Mouse (Mus musculus) brain, embryonic 14.5 days (tissue): Measurements from ENCODE around the gene Pcgf1. TPM values are rescaled to one million over a fixed set of nuclear protein-coding genes. Genes with fewer than 3 reads are reported as not detected.

ENCODE experiments used
- DNase-seq: peaks from one replicate; pipeline ENCODE4 v3.0.0-alpha.2; 2011; ENCODE audit warnings: low read depth
- CTCF ChIP-seq: fragments of 200-500 bp; IDR thresholded peaks from 2 replicates; pipeline ENCODE4 v1.5.1; 2012; ENCODE audit warnings: inconsistent platforms, mild to moderate bottlenecking, moderate library complexity, borderline replicate concordance; ENCODE audit not compliant: insufficient read depth, insufficient read length; ENCODE audit errors: extremely low read depth
- POLR2A ChIP-seq: fragments of 200-500 bp; IDR thresholded peaks from 2 replicates; pipeline ENCODE4 v1.6.1; 2012; ENCODE audit warnings: mild to moderate bottlenecking, inconsistent platforms, borderline replicate concordance; ENCODE audit not compliant: poor library complexity, insufficient read depth, insufficient read length, severe bottlenecking; ENCODE audit errors: extremely low read depth
- polyA plus RNA-seq: library from polyadenylated mRNA; depleted of rRNA; stranded (reverse); fragments of >200 nt; gene quantifications from 2 replicates; pipeline ENCODE4 v1.2.3, GENCODE M21; 2012; rRNA removed

The Pcgf1 gene
- polyA plus RNA-seq, 1 experiment = 39.8 TPM

DNA sequence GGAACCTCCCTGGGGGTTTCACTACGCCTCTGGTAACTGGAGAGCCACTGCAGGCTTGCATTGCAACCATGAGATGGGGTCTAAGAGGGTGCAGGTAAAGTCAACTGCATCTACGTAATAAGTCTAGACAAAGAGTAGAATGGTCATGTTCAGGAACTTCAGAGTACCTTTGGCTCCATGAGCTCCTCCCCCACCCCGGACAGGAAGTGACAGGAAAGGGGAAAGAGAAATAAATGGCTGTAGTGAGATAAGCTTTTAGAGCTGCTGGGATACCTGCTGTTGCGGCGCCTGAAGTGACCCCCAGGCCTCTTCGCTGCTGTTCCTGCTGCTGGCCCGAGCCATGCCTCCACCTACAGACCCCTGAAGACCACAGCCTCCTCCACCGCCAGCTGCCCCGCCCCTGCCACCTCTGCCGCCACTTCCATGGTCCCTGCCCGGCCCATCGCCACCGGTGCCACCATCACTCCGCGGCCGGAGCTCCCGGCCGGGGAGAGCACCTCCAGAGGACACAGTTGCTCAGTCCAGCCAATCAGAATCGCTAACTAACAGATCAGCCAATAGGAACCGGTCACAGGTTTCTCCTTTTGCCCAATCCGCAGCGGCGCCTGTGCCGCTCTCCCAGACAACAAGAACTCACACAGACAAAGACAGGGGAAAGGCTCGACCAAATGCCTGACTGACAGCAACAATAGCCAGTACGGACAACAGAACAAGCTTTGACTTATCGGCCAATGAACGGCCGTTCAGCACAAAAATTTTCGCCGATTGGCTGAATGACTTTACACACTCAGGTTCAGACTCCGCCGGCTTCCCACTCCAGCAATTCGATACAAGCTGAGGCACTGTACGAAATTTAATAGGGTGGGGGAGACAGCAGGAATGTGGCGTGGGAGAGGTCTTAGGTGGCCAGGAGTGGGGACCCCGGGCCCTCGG is 43.5 kb downstream of the Pcgf1 start, which contains the start of gene Wbp1:
Gene Wbp1 (minus strand): TSS at position 630 of the 933 bp plus-strand sequence.
- peak; percentile 100 for DNase-seq
- TF ChIP-seq POLR2A (peak; percentile 92), CTCF (0 out of 2 replicates have a peak, but pooled peaks have one; percentile 1)

DNA sequence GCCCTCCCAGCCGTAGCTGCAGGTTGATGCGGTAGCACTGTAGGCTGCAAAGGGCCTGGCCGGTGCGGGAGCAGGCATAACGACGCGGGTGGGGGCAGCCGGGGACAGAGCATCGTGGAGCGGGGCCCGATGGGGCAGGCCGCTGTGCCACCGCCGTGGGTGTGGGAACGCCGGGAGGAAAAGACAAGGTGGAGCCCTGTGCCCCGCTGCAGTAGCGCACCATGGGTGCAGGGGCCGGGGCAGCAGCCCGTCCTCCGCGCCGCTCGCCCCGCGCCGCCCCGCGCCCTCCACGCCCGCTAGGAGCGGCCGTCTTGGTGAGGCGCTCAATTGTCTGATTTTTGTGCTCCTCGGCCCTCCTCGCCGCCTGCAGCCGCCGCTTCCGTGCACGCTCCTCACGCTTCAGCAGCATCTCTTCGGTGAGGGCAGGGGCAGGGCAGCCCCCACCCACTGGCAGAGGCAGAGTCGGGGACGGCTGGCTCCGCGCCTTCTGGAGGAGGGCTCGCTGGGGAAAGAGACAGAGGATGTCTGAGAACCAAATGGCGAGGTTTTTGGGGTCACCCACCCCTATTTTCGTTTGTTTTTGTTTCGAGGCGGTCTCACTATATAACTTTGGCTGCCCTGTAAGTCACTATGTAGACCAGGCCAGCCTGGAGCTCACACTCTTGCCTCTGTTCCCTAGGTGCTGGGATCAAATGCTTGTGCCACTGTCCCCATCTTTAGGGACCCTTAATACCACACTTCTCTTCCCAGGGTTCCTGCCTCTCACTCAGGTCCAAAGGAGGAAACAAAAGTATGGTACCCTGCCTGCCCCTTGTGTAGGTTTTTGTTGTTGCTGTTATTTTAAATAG is 44.4 kb downstream of the Pcgf1 start:
- TF ChIP-seq POLR2A = no peak
- no peak for TF ChIP-seq CTCF
- peak; percentile 68 for DNase-seq

DNA sequence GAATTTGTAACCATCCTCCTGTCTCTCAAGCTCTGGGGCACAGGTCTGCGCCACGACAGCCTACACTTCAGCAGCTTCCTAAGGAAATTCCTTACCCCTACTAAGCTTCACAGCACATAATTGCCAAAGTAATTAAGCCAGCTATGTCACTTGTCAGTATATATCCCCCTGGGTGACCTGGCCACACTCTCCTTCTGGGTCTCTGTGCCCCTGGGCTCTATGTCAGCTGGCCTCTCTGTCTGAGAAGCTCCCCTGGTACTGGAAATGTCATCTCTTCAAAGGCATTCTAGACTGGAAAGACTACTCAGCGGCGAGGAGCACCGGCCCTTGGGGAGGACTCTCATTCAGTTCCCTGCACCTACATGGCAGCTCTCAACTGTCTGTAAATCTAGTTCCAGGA is 45.3 kb downstream of the Pcgf1 start:
- no peak for DNase-seq
- TF ChIP-seq POLR2A (no peak), CTCF (no peak)

DNA sequence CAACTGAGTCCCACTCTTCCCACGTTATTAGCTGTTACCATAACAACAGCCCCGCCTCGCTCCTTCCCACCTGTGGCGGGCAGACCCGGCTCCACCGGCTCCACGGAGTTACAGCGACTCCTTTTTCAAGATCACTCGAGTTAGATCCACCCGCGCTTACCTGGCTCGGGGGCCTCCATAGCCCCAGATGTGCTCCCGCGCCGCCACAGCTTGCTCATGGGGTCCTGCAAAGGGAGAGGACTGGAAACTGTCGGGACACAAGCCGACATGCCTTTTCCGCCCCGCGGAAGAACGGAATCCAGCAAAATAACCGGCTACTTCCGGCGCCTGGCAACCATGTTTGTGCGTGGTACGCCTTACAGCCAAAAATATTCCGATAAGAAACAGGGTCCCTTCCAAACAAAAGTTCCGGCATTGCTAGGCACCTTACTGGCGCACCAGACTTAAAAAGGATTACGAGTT is 47.2 kb downstream of the Pcgf1 start:
- DNase-seq = peak; percentile 98
- no peak for TF ChIP-seq CTCF
- TF ChIP-seq POLR2A = peak; percentile 35; the same call in 1 of the 2 replicates

DNA sequence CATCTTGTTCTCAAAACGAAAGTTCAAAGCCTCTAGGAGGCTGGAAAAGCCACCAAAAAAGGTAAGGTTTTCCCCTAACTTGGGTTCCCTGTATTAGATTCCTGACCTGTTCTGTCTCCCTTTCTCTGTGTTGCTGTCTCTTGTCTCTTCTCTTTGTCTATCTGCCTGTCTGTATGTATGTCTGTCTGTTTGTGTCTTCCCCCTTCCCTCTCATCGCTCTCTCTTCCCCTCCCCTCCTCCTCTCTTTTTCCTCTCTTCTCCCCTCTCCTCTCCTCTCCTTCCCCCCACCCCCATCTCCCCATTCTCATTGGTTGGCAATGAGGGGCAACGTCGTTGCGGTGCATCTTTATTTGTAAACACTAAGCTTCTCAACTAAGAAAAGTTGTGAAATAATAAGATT is 47.7 kb downstream of the Pcgf1 start, which contains the start of gene Ino80b:
Gene Ino80b (minus strand): TSS at position 101 of the 400 bp plus-strand sequence.
- DNase-seq = no peak
- no peak for TF ChIP-seq CTCF
- TF ChIP-seq POLR2A = no peak

DNA sequence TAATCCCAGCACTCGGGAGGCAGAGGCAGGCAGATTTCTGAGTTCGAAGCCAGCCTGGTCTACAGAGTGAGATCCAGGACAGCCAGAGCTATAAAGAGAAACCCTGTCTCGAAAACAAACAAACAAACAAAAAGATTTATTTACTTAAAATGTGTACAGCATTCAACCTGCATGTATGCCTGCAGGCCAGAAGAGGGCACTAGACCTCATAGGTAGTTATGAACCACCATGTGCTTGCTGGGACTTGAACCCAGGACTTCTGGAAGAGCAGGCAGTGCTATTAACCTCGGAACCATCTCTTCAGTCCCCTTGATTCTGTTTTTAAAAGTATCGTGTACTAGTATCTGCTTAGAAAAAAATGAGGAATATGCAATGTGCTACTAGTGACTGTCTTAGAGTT is 49.8 kb downstream of the Pcgf1 start:
- TF ChIP-seq POLR2A = no peak
- peak; percentile 19; the same call in 1 of the 2 replicates for TF ChIP-seq CTCF
- no peak for DNase-seq

Other genes with a start within 250 kb of the Pcgf1 start
- 21.3 and 23.9 TPM in 2 replicates for gene Sema4f, start 138.1 kb upstream of the Pcgf1 start, polyA plus RNA-seq
- 0.05 and 0.15 TPM in 2 replicates for gene M1ap, start 131.0 kb upstream of the Pcgf1 start, polyA plus RNA-seq
- gene Dok1, start 44.4 kb upstream of the Pcgf1 start, polyA plus RNA-seq = 2.7 and 2.9 TPM in 2 replicates
- gene Loxl3, start 43.7 kb upstream of the Pcgf1 start, polyA plus RNA-seq = 6.7 and 7.3 TPM in 2 replicates
- gene Aup1, start 23.3 kb upstream of the Pcgf1 start, polyA plus RNA-seq = 222 and 386 TPM in 2 replicates
- 63.4 and 99.1 TPM in 2 replicates for gene Htra2, start 22.6 kb upstream of the Pcgf1 start, polyA plus RNA-seq
- 1.0 and 1.8 TPM in 2 replicates for gene Dqx1, start 20.0 kb upstream of the Pcgf1 start, polyA plus RNA-seq
- 0.31 TPM in 1 of 2 replicates, not detected in the other for gene Tlx2, start 7.6 kb upstream of the Pcgf1 start, polyA plus RNA-seq
- 0.29 and 0.78 TPM in 2 replicates for gene Lbx2, start 8.5 kb downstream of the Pcgf1 start, polyA plus RNA-seq
- gene Ccdc142, start 23.7 kb downstream of the Pcgf1 start, polyA plus RNA-seq = 10.4 and 12.8 TPM in 2 replicates
- gene Gm42688, start 23.7 kb downstream of the Pcgf1 start, polyA plus RNA-seq = 10.3 and 11.6 TPM in 2 replicates
- gene Mrpl53, start 31.2 kb downstream of the Pcgf1 start, polyA plus RNA-seq = 99.0 and 142 TPM in 2 replicates
- gene Mogs, start 37.6 kb downstream of the Pcgf1 start, polyA plus RNA-seq = 45.3 and 63.1 TPM in 2 replicates
- 298 and 440 TPM in 2 replicates for gene Wbp1, start 43.7 kb downstream of the Pcgf1 start, polyA plus RNA-seq
- gene Ino80b, start 47.6 kb downstream of the Pcgf1 start, polyA plus RNA-seq = 43.4 and 47.9 TPM in 2 replicates
- gene Rtkn, start 57.6 kb downstream of the Pcgf1 start, polyA plus RNA-seq = 28.9 and 30.7 TPM in 2 replicates
- 21.2 and 31.4 TPM in 2 replicates for gene Wdr54, start 78.5 kb downstream of the Pcgf1 start, polyA plus RNA-seq
- gene 1700003E16Rik, start 78.5 kb downstream of the Pcgf1 start, polyA plus RNA-seq = 2.9 and 4.1 TPM in 2 replicates
- 217 and 252 TPM in 2 replicates for gene Dctn1, start 88.1 kb downstream of the Pcgf1 start, polyA plus RNA-seq
- gene Slc4a5, start 142.0 kb downstream of the Pcgf1 start, polyA plus RNA-seq = 2.1 and 7.0 TPM in 2 replicates
- gene Mthfd2, start 248.0 kb downstream of the Pcgf1 start, polyA plus RNA-seq = 18.8 and 19.6 TPM in 2 replicates
- gene Mob1a, start 248.1 kb downstream of the Pcgf1 start, polyA plus RNA-seq = 27.0 and 27.1 TPM in 2 replicates